Mouse (Mus musculus): Measurements from ENCODE around the gene Bad. TPM values are rescaled to one million over a fixed set of nuclear protein-coding genes. Genes with fewer than 3 reads are reported as not detected.
A peak's percentile ranks its signal among the peaks of the same experiment; 100 is the strongest.
"Not testable (repeated sequence)": the region's sequence is repeated elsewhere in the genome, so short reads cannot be mapped to it uniquely, and the experiment has no call there.

The Bad gene
- polyA plus RNA-seq, 1 experiment: 127 TPM

DNA sequence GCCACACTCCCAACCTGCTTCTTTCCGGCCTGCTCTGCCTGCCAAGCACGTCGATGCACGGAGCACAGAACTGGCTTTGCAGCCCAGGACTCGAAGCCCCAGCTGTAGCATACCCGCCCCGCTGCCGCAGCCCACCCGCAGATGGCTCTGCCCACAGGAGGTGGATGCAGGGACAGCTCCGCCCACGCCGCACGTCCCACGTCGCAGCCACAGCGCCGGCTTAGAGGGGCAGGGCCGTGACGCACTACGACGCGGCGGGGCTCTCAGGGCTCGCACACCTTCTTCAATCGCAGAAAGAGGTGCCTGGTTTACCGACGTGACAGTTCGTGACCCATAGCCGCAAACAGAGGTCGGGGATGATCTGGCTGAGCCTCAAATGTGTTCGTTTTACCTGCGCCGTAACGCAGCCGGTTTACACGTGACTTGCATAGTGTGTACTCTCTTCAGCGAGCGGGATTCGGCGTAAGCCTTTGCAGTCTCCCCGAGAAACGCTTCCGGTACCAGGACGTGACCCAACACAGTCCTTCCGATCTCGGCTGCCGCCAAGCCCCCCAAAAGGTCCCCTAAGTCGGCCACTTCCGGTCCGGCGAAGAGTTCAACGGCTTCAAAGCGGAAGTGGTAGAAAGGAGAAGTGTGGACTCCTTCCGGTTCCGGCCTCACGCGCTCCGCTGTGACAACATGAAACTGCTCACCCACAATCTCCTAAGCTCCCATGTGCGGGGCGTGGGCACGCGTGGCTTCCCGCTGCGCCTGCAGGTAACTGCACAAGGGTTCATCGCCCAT is 32.0 kb upstream of the Bad start, which contains the start of the genes Trmt112 and Prdx5:
TSS of gene Trmt112 (plus strand) at position 192 of the 783 bp plus-strand sequence.
TSS of gene Prdx5 (minus strand) at position 600 of the 783 bp plus-strand sequence.
- peak within 1 kb of the TSS; percentile 65 for H3K4me3 ChIP-seq (ENCODE audit: low read depth, low read length)
- H3K27me3 ChIP-seq (ENCODE audit: control insufficient read depth, insufficient read depth, low read length): no peaks in the 10 kb centered on the region
- H3K36me3 ChIP-seq (ENCODE audit: control insufficient read depth, insufficient read depth, low read length): peaks cover 60% of the 10 kb centered on the region
- H3K27ac ChIP-seq (ENCODE audit: insufficient read depth, low read depth, low read length): peak within 1 kb of the TSS; percentile 97
- TF ChIP-seq CTCF (IDR thresholded peaks at IDR 0.05; ENCODE audit: extremely low read depth, insufficient read length, insufficient replicate concordance, low read depth, low read length): peak; percentile 10; the same call in 1 of the 2 replicates
- TF ChIP-seq POLR2A (IDR thresholded peaks at IDR 0.05; ENCODE audit: low read depth, low read length): peak; percentile 77
- WGBS: under 1% methylated on average over 65 of the region's 65 CpGs
- H3K4me1 ChIP-seq (ENCODE audit: control insufficient read depth, insufficient read depth, insufficient read length, low read length): peaks cover 2% of the 10 kb centered on the region

DNA sequence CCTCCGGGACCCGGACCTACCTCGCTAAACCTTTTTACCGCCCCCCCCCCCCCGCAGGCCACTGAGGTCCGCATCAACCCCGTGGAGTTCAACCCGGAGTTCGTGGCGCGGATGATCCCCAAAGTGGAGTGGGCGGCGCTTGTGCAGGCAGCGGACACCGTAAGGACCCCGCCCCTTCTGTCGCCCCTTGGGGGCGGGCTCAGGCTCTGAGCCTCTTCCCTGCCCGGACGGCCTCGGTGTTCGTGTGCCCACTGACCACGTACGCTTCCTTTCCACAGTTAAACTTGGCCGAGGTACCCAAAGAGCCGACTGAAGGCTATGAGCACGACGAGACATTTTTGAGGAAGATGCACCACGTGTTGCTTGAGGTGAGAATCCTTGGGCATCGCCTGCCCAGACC is 31.4 kb upstream of the Bad start:
- H3K4me1 ChIP-seq (ENCODE audit: control insufficient read depth, insufficient read depth, insufficient read length, low read length); H3K27me3 ChIP-seq (ENCODE audit: control insufficient read depth, insufficient read depth, low read length): not testable (repeated sequence)
- H3K36me3 ChIP-seq (ENCODE audit: control insufficient read depth, insufficient read depth, low read length): peaks cover 58% of the 10 kb centered on the region
- H3K27ac ChIP-seq (ENCODE audit: insufficient read depth, low read depth, low read length): peak overlapping the region; percentile 97
- under 1% methylated on average over 30 of the region's 30 CpGs for WGBS
- H3K4me3 ChIP-seq (ENCODE audit: low read depth, low read length): peak overlapping the region; percentile 65

DNA sequence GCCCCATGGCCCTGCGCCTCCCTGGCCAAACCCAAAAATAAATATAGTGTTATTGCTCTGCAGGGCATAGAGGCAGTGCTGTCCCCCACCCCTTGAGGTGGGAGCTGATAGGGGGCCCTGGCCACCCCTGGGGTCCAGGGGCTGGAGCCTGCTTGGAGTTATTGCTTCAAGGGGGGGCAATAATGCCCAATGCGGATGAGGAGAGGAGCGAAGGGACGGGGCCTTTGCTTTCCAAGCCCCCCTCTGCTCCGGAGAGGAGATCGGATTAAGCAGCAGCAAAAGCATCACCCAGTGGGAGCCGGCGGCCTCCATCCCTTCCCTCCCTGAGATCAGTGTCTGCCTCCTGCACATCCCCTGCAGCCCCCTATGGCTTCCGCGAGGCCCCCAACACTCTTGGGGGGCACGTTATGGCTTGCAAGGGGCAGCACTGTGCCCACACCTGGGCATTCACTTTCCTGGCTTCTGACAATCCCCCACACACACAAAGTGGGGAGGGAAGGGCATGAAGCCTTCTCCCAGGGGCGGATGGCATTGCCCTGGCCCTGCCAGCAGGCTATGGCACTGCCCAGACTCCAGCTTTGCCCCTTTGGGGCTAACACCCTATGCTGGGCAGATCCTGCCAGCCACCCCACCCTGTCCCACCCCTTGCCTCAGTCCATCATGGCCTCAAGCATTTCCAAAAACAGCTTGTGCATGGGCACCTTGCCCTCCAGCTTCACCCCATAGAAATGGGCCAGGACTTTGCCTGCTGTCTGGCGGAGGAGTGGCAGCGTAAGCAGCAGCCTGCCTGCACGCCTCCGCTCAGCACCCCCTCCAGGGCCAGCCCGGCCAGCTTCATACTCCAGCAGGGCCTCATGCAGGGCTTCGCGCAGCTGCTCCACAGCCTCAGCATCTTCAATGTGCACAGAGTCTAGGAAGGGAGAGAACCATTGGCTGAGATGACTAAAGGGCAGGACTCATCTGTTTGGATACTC is 30.3 kb upstream of the Bad start:
- peaks cover 53% of the 10 kb centered on the region for H3K36me3 ChIP-seq (ENCODE audit: control insufficient read depth, insufficient read depth, low read length)
- 82% methylated on average over 19 of the region's 19 CpGs for WGBS
- H3K4me3 ChIP-seq (ENCODE audit: low read depth, low read length): no peak overlapping the region

GRCm38 (mm10) chr19:6912205-6912970 is 29.3 kb upstream of the Bad start:
- WGBS: 89% methylated on average over 15 of the region's 15 CpGs
- H3K27me3 ChIP-seq (ENCODE audit: control insufficient read depth, insufficient read depth, low read length): no peaks in the 10 kb centered on the region
- H3K4me1 ChIP-seq (ENCODE audit: control insufficient read depth, insufficient read depth, insufficient read length, low read length): peaks cover 4% of the 10 kb centered on the region
- no peak overlapping the region for H3K4me3 ChIP-seq (ENCODE audit: low read depth, low read length)
- TF ChIP-seq CTCF (IDR thresholded peaks at IDR 0.05; ENCODE audit: extremely low read depth, insufficient read length, insufficient replicate concordance, low read depth, low read length): no peak
- TF ChIP-seq POLR2A (IDR thresholded peaks at IDR 0.05; ENCODE audit: low read depth, low read length): no peak
- peaks cover 47% of the 10 kb centered on the region for H3K36me3 ChIP-seq (ENCODE audit: control insufficient read depth, insufficient read depth, low read length)
- no peak overlapping the region for H3K27ac ChIP-seq (ENCODE audit: insufficient read depth, low read depth, low read length)

More for the DNA sequence above, 30.3 kb upstream of the Bad start:
- Histone ChIP-seq H3K4me1 (ENCODE audit: control insufficient read depth, insufficient read depth, insufficient read length, low read length) (peaks cover 3% of the 10 kb centered on the region), H3K27me3 (ENCODE audit: control insufficient read depth, insufficient read depth, low read length) (no peaks in the 10 kb centered on the region), H3K27ac (ENCODE audit: insufficient read depth, low read depth, low read length) (no peak overlapping the region)
- no peak for TF ChIP-seq POLR2A (IDR thresholded peaks at IDR 0.05; ENCODE audit: low read depth, low read length)
- no peak for TF ChIP-seq CTCF (IDR thresholded peaks at IDR 0.05; ENCODE audit: extremely low read depth, insufficient read length, insufficient replicate concordance, low read depth, low read length)

GRCm38 (mm10) chr19:6913036-6913435 is 28.6 kb upstream of the Bad start:
- no peaks in the 10 kb centered on the region for H3K27me3 ChIP-seq (ENCODE audit: control insufficient read depth, insufficient read depth, low read length)
- peaks cover 4% of the 10 kb centered on the region for H3K4me1 ChIP-seq (ENCODE audit: control insufficient read depth, insufficient read depth, insufficient read length, low read length)
- no peak overlapping the region for H3K4me3 ChIP-seq (ENCODE audit: low read depth, low read length)
- H3K36me3 ChIP-seq (ENCODE audit: control insufficient read depth, insufficient read depth, low read length): peaks cover 50% of the 10 kb centered on the region
- no peak for TF ChIP-seq CTCF (IDR thresholded peaks at IDR 0.05; ENCODE audit: extremely low read depth, insufficient read length, insufficient replicate concordance, low read depth, low read length)
- no peak overlapping the region for H3K27ac ChIP-seq (ENCODE audit: insufficient read depth, low read depth, low read length)
- WGBS: 68% methylated on average over 6 of the region's 6 CpGs

GRCm38 (mm10) chr19:6913991-6914390 is 27.7 kb upstream of the Bad start:
- H3K4me3 ChIP-seq (ENCODE audit: low read depth, low read length): no peak overlapping the region
- no peaks in the 10 kb centered on the region for H3K27me3 ChIP-seq (ENCODE audit: control insufficient read depth, insufficient read depth, low read length)
- peaks cover 55% of the 10 kb centered on the region for H3K36me3 ChIP-seq (ENCODE audit: control insufficient read depth, insufficient read depth, low read length)
- no peak overlapping the region for H3K27ac ChIP-seq (ENCODE audit: insufficient read depth, low read depth, low read length)
- WGBS: 80% methylated on average over 11 of the region's 11 CpGs
- TF ChIP-seq CTCF (IDR thresholded peaks at IDR 0.05; ENCODE audit: extremely low read depth, insufficient read length, insufficient replicate concordance, low read depth, low read length): no peak
- TF ChIP-seq POLR2A (IDR thresholded peaks at IDR 0.05; ENCODE audit: low read depth, low read length): no peak
- peaks cover 9% of the 10 kb centered on the region for H3K4me1 ChIP-seq (ENCODE audit: control insufficient read depth, insufficient read depth, insufficient read length, low read length)

All from small intestine, adult 2 months (tissue).